In genomic region chr19:40999569-40999968, GRCm38 (mm10) we compare ENCODE assay signal across 16 mouse cellular contexts. TPM values are rescaled to one million over a fixed set of nuclear protein-coding genes. Genes with fewer than 3 reads are reported as not detected.
DNase-seq lines count a peak whose midpoint lies in the region; ATAC-seq and TF ChIP-seq lines count a peak whose summit lies in the region.
"Had no signal": no experiment of that assay in that cellular context is flagged by ENCODE, and none has a peak within 500 bp of the region (broad histone marks: within the 10 kb centered on the region; RNA-seq: fewer than 3 reads in every experiment).

No protein-coding gene starts in this region.

- H3K4me3 ChIP-seq in forebrain, embryonic 11.5 days (ENCODE audit: low read depth, low read length) = no peak overlapping the region
- no peak overlapping the region for H3K4me3 ChIP-seq in forebrain, embryonic 10.5 days
- no peak overlapping the region for H3K4me3 ChIP-seq in small intestine, adult 2 months (ENCODE audit: low read depth, low read length)
- H3K4me3 ChIP-seq: gastrocnemius, adult 2 months; hindbrain, embryonic 13.5 days; lung, embryonic 15.5 days had no signal

- WGBS in forebrain, embryonic 11.5 days = 59% methylated on average over 3 of the region's 3 CpGs
- 58% methylated on average over 3 of the region's 3 CpGs for WGBS in forebrain, embryonic 10.5 days
- 41% methylated on average over 3 of the region's 3 CpGs for WGBS in small intestine, adult 2 months

- H3K9me3 ChIP-seq in forebrain, embryonic 11.5 days (ENCODE audit: control insufficient read depth, low read length) = no peaks in the 10 kb centered on the region
- no peaks in the 10 kb centered on the region; the same call in 1 of the 2 replicates for H3K9me3 ChIP-seq in forebrain, embryonic 10.5 days
- H3K9me3 ChIP-seq: hindbrain, embryonic 13.5 days; lung, embryonic 15.5 days had no signal

- no peak for TF ChIP-seq POLR2A in small intestine, adult 2 months (IDR thresholded peaks at IDR 0.05; ENCODE audit: low read depth, low read length)

- H3K9ac ChIP-seq in forebrain, embryonic 11.5 days (ENCODE audit: low read length) = no peak overlapping the region
- H3K9ac ChIP-seq: hindbrain, embryonic 13.5 days; lung, embryonic 15.5 days had no signal

- DNase-seq in forebrain, embryonic 11.5 days (ENCODE audit: low spot score) = peak; percentile 39
- DNase-seq in forebrain, embryonic 10.5 days (ENCODE audit: extremely low spot score, low spot score) = no peak
- peak; percentile 18 for DNase-seq in CD4-positive helper T cell, adult 2 months (ENCODE audit: low read depth, low spot score)
- DNase-seq in liver = peak; percentile 80
- no peak for DNase-seq in frontal cortex, adult 2 months (ENCODE audit: extremely low spot score in 1 of 2, low spot score in 1 of 2)
- no peak for DNase-seq in gastrocnemius, adult 18-20 months (ENCODE audit: low spot score)
- DNase-seq in kidney, postnatal 14 days = no peak
- DNase-seq: adrenal gland, postnatal 36 days; cerebellum, postnatal 14 days; gastrocnemius, adult 2 months; midbrain, embryonic 14.5 days; right cerebral cortex, postnatal 25 days had no signal

- H3K27me3 ChIP-seq in forebrain, embryonic 11.5 days (ENCODE audit: control insufficient read depth, insufficient read depth, low read length) = no peaks in the 10 kb centered on the region
- H3K27me3 ChIP-seq in forebrain, embryonic 10.5 days (ENCODE audit: poor library complexity, severe bottlenecking) = no peaks in the 10 kb centered on the region
- H3K27me3 ChIP-seq in small intestine, adult 2 months (ENCODE audit: control insufficient read depth, insufficient read depth, low read length) = no peaks in the 10 kb centered on the region
- H3K27me3 ChIP-seq: hindbrain, embryonic 13.5 days; lung, embryonic 15.5 days had no signal

- no peaks in the 10 kb centered on the region for H3K36me3 ChIP-seq in forebrain, embryonic 11.5 days (ENCODE audit: control insufficient read depth, insufficient read depth, low read length)
- H3K36me3 ChIP-seq in forebrain, embryonic 10.5 days (replicated peaks) = no peaks in the 10 kb centered on the region
- no peaks in the 10 kb centered on the region for H3K36me3 ChIP-seq in small intestine, adult 2 months (ENCODE audit: control insufficient read depth, insufficient read depth, low read length)
- H3K36me3 ChIP-seq: hindbrain, embryonic 13.5 days; lung, embryonic 15.5 days had no signal

- no peak for ATAC-seq in forebrain, embryonic 11.5 days (replicated peaks; ENCODE audit: low FRiP score)

- no peak overlapping the region for H3K27ac ChIP-seq in forebrain, embryonic 11.5 days (ENCODE audit: low read depth, low read length)
- H3K27ac ChIP-seq in forebrain, embryonic 10.5 days = no peak overlapping the region
- H3K27ac ChIP-seq in small intestine, adult 2 months (ENCODE audit: insufficient read depth, low read depth, low read length) = peak overlapping the region; percentile 55
- H3K27ac ChIP-seq: gastrocnemius, adult 2 months; hindbrain, embryonic 13.5 days; lung, embryonic 15.5 days had no signal

- H3K4me2 ChIP-seq in forebrain, embryonic 11.5 days (ENCODE audit: low read depth, low read length, severe bottlenecking) = no peak overlapping the region
- H3K4me2 ChIP-seq: heart, embryonic 11.5 days; hindbrain, embryonic 13.5 days; lung, embryonic 15.5 days had no signal

- TF ChIP-seq CTCF in small intestine, adult 2 months (IDR thresholded peaks at IDR 0.05; ENCODE audit: extremely low read depth, insufficient read length, insufficient replicate concordance, low read depth, low read length) = peak; percentile 35; the same call in 1 of the 2 replicates

- no peaks in the 10 kb centered on the region for H3K4me1 ChIP-seq in forebrain, embryonic 11.5 days (replicated peaks; ENCODE audit: control insufficient read depth, insufficient read depth, low read length)
- H3K4me1 ChIP-seq in forebrain, embryonic 10.5 days = peaks cover 17% of the 10 kb centered on the region
- H3K4me1 ChIP-seq in small intestine, adult 2 months (ENCODE audit: control insufficient read depth, insufficient read depth, insufficient read length, low read length) = peaks cover 23% of the 10 kb centered on the region
- H3K4me1 ChIP-seq: hindbrain, embryonic 13.5 days; lung, embryonic 15.5 days had no signal

RNA-seq across cellular contexts. Expression of gene Blnk, which starts 5.2 kb away (rescaled TPM):
- 0.31 and 0.41 TPM in 2 replicates for polyA plus RNA-seq in forebrain, embryonic 11.5 days (2014; fragmentation: Nextera tagmentation; extraction: Ambion mirVana)
- 0.16 and 0.35 TPM in 2 replicates for polyA plus RNA-seq in forebrain, embryonic 10.5 days (2016; fragmentation: Nextera tagmentation; extraction: Ambion mirVana)
- polyA plus RNA-seq in small intestine, adult 2 months (2012; rRNA removed) = 9.3 and 9.5 TPM in 2 replicates
- polyA plus RNA-seq in frontal cortex, adult 2 months (2012; rRNA removed) = 6.9 and 7.2 TPM in 2 replicates
- total RNA-seq in gastrocnemius, adult 18-20 months (2021) = 1 to 10 TPM; 1.1 to 1.2 TPM

RNA-seq across cellular contexts. Expression of gene Dntt, which starts 29.5 kb away (rescaled TPM):
- polyA plus RNA-seq in forebrain, embryonic 11.5 days (2014; fragmentation: Nextera tagmentation; extraction: Ambion mirVana) = not detected in 2 replicates
- polyA plus RNA-seq in forebrain, embryonic 10.5 days (2016; fragmentation: Nextera tagmentation; extraction: Ambion mirVana) = not detected in 2 replicates
- polyA plus RNA-seq in small intestine, adult 2 months (2012; rRNA removed) = not detected in 2 replicates
- 0.06 and 0.12 TPM in 2 replicates for polyA plus RNA-seq in frontal cortex, adult 2 months (2012; rRNA removed)
- total RNA-seq in gastrocnemius, adult 18-20 months (2021) = not detected
- total RNA-seq: adrenal gland, postnatal 36 days; gastrocnemius, adult 2 months had no signal
- polyA plus RNA-seq: heart, embryonic 11.5 days; hindbrain, embryonic 13.5 days had no signal

Comparison
In these comparisons a context has a peak if more than half of its experiments do, and no peak if none do; other contexts are left out.
1. DNase-seq: peak in forebrain, embryonic 11.5 days (single experiment), CD4-positive helper T cell, adult 2 months (single experiment) and liver (single experiment); none in forebrain, embryonic 10.5 days (single experiment), frontal cortex, adult 2 months (0 of 2), gastrocnemius, adult 18-20 months (single experiment) and kidney, postnatal 14 days (single experiment).